Mouse (Mus musculus) urinary bladder, postnatal 10 days (tissue): ENCODE data around the gene Dcaf7.
"Not testable (repeated sequence)": the region's sequence is repeated elsewhere in the genome, so short reads cannot be mapped to it uniquely, and the experiment has no call there.

ENCODE experiments used
- DNase-seq: peaks from one replicate; pipeline ENCODE4 v3.0.0; 2022; ENCODE audit warnings: low spot score

Dcaf7 gene

DNA sequence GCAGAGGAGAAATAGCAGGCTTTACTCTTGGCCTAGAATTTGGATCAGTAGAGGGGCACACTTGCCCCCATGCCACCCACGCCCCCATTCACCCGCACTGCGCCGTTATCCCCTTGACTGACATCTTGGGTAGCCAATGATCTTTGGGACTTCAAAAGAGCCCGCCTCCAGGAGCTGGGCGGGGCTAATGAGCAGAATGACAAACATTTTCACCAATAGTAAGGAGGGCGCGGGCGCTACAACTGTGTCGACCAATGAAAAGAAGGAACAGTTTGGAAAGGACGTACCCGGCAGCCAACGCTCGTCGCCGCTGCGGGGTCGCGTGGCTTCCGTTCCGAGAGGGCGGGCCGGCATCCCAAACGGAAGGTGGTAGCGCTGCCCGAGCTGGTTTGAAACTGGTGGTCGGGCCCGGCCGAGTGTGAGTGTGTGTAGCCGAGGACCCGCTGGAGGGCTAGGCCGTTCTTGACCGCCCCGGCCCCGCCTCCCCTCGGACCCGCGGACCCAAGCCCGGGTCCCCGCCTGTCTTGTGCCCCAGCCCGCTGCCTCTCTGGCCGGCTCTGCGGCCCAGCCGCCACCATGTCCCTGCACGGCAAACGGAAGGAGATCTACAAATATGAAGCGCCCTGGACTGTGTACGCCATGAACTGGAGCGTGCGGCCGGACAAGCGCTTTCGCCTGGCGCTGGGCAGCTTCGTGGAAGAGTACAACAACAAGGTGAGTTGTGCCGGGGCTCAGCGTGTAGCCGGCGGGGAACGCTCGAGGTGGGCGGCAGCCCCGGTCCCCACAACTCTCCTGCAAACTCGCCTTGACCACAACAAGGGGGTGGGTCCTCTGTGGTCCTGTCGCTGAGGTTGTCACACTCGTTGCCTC, at the start of gene Dcaf7:
TSS of gene Dcaf7 (plus strand) at position 325 of the 870 bp plus-strand sequence.
- peak; percentile 74 for DNase-seq

GRCm38 (mm10) chr11:105987446-105987845, 49.2 kb upstream of the Dcaf7 start:
- DNase-seq, result no peak

- no peak for DNase-seq
Measured at GRCm38 (mm10) chr11:105989446-105989845, 47.2 kb upstream of the Dcaf7 start.

DNA sequence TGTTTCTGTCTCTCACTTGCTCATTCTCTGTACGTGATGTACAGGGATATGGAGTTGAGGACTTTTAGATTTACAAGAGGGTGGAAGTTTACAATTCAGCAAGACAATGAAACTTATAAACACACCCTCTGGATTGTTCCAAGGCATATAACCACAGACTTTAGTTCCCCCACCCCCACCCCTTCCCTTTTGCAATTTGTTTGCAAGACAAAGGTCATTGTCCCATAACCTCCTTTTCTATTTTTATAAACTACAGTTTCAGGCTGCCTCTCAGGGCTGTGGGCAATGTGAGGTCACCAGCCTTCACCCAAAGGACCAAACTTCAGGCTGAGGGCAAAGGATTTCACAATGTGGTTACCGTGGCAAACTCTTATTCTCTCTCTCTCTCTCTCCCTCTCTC, 46.4 kb upstream of the Dcaf7 start:
- no peak for DNase-seq

GRCm38 (mm10) chr11:105994375-105994774, 42.3 kb upstream of the Dcaf7 start, which contains the start of gene Ace3:
Gene Ace3, plus strand, starts transcription at chr11:105994675.
- DNase-seq, result no peak

DNA sequence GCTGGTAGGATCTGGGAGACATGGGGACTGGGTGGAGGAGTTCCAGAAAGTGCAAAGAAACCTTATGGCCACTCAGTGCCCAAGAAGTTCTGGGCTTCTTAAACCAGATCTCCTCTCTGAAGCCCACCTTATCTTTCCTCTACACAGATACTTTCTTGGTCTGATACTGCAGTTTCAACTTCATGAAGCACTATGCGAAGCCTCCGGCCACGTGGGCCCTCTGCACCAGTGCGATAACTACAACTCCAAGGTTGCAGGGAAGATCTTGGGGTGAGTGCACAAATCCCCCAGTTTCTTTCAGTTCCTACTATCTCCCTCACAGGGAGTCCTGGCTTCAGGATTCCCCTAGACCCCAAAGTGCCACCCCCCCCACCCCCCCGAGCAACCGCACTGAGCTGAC, 36.6 kb upstream of the Dcaf7 start:
- no peak for DNase-seq

DNA sequence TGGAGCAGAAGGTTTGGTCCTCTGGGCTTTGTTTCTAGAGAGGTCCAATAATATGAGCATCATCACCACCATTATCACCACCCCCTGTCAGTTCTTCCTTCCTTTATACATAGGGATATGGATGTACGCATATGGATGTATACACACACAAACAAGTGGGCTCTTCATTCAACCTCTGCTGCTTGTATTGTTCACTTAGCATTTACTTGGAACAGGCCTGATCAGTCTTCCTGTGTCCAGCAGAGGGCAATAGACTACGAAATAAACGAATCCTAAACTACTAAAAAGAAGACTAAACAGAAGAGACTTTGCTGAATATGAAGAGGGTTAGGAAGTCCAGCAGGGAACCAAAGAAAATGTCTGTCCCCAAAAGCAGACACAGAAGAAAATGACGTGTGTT, 35.0 kb upstream of the Dcaf7 start:
- no peak for DNase-seq

DNA sequence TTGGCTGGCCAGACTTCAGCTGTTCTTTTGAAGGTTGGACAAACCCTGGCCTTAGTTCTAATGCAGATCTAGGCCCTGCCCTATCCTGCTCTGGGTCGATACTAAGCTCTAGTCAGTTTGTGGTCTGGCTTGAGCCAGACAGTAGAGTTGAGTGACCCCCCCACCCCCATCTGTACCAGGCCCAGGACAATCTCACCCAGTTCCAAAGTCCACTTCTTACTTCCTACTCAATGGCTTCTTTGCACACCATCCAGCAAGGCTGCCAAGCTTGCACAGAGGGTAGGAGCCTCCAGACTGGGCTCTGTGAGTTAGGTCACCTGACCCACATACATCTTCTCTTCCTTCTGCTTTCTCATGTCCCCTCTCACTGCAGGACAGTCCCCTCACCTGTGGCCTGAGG, 32.1 kb upstream of the Dcaf7 start:
- DNase-seq, result no peak

GRCm38 (mm10) chr11:106005970-106006369, 30.7 kb upstream of the Dcaf7 start:
- DNase-seq, result no peak

DNA sequence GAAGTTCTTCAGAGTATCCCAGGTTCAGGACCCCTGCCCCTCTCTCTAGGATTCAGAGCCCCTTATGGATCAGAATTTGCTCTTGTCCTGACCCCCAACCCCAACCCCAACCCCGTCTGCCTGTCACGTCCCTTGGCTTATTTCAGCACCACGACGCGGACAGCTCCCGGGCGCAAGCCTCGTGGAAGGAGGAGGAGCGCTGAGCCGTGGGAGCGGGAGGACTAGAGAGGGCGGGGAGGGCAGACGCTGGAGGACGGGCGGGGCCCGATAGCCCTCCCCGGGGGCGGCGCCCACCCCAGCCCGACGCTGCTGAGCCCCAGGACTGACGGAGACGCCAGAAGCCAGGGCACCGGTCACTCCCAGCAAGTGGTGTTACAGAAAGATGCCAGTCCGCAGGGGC, 28.9 kb upstream of the Dcaf7 start, which contains the start of gene Kcnh6:
TSS of gene Kcnh6 (plus strand) at position 304 of the 400 bp plus-strand sequence.
- DNase-seq, result peak; percentile 55

DNA sequence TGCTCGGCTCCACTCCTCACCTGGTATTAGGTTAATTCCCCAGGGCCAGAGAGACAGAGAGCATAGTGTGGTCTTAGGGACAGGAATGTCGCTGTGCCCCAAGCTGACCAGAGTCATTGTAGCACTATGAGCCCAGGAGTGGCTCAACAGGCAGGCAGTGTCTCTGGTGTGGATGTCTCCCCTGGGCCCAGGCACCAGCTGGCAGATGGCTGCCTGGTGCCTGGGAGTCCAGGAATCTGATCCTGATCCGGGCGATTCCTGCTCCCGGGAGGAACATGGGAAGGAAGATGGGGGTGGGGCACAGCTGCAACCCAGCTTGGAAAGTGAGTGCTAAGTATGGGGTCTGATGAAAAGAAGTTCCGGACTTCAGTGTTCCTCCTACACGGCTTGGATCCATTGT, 24.0 kb upstream of the Dcaf7 start:
- DNase-seq, result no peak

DNA sequence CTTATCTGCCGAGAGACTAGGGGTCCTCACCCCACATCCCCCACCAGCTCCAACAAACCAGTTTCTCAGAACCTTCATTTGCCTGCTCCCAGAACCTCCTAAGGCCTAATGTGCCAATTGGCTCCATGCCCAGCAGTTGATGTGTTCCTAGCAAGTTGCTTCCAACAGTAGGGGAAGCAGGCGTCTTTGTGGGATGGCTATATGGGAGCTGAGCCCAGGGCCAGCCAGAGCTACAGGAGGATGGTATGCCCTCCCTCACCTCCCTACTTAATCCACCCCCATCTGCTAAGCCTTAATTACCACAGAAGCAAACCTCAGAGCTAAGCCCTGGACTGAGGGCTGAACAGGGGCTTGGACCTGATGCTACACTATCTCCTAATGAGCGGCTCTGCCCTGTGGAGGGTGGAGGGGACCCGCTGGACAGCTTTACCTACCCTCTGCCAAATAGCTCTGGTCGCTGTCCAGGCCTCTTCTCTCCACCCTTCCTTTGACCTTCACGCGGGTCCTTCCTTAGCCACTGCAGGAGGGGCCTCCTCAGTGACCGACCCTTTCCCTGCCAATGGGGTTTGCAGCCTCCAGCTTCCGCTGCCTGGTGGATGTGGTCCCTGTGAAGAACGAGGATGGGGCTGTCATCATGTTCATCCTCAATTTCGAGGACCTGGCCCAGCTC, 23.0 kb upstream of the Dcaf7 start:
- DNase-seq, result no peak

DNA sequence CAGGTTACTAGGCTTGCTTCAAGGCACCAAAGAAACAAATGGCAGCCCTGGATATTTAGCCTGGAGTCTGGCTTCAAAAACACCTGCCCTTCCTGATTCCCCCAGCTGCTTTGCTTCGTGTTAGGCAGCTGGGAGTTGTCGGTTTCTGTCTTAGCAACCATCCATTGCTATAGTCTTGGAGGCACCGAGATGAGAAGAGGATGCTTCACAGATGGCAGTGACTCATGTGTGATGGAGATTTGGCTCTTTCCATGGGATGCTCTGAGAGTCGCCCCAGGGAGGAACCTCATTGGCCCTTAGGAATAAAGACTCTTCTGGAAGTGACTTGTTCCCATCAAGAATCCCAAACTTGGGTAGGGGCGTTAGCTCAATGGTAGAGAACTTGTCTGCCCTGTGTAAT, 20.2 kb upstream of the Dcaf7 start:
- no peak for DNase-seq

GRCm38 (mm10) chr11:106020051-106020763, 16.5 kb upstream of the Dcaf7 start:
- DNase-seq, result no peak

DNA sequence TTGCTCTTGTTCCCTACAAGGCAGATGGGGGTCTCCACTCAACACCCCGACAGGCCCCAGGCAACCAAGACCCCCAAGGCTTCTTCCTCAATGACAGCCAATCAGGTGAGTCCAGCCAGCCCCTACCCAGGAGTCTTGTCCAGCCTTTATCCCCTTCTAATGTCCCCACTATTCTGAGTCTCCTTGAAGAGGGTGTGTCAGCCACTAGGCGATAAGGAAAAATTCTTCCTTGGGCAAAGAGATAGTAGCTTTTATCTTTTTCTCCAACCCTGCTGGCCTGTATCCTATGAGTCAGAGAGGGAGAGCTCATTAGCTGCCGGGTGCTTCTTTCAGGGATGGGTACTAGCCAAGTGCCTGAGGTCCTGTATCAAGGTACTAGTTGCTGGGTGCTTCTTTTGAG, 10.9 kb upstream of the Dcaf7 start:
- no peak for DNase-seq

- DNase-seq, result no peak
Measured at GRCm38 (mm10) chr11:106026465-106027151, 10.1 kb upstream of the Dcaf7 start.

- DNase-seq, result no peak
Measured at GRCm38 (mm10) chr11:106027607-106028006, 9.1 kb upstream of the Dcaf7 start.

DNA sequence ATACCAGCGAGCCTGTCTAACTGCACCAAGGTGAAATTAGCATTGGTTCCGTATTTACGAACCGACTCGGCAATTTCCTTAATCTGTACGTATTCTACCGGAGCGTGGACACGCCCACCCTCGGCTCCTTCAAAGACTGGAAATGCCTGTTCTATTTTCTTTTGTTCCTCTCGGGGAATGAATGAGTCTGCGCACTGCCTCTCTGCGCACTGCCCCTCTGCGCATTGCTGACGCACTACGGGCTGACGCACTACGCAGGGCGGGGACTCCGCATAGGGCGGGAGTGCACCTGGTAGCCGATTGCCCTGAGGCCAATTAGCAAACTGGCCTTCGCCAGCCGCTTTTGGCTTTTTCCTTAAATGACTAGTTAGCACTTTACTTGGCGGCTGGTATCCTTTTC, 4.6 kb upstream of the Dcaf7 start:
- DNase-seq, result not testable (repeated sequence)

GRCm38 (mm10) chr11:106033491-106033919, 3.2 kb upstream of the Dcaf7 start:
- DNase-seq, result no peak

GRCm38 (mm10) chr11:106034986-106035385, 1.7 kb upstream of the Dcaf7 start:
- no peak for DNase-seq

GRCm38 (mm10) chr11:106037418-106037751, 713 bp downstream of the Dcaf7 start:
- no peak for DNase-seq

GRCm38 (mm10) chr11:106044349-106044748, 7.7 kb downstream of the Dcaf7 start:
- no peak for DNase-seq
